In the genomic region with DNA sequence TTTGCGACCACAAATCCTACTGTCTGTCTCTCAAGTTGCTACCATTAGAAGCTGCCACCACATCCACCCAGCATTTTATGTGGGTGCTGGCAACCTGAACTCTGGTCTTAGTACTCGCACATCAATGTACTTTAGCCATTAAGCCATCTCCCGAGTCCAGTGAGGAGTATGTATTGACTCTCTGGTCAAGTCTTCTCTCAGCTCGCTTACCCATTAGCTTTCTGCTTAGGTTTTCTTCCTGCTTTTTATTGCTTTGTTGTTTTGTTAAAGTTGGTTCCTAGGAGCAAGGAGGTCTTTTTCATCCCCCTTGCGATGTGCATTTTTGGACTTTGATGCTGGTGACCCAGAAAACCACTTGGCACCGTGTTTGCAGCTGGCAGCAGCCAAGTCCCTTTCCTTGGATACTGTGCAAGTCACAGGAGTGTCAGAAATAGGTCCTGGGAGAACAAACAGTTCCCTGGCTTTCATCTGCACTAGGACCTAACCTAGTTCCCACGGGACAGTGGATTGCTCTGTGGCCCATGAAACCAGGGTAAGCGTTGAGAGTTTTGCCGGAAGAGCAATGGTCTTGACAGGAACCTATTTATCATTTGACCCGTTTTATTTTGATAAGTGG, we compare ENCODE assay signal across 10 mouse cellular contexts. TPM values are rescaled to one million over a fixed set of nuclear protein-coding genes. Genes with fewer than 3 reads are reported as not detected.
DNase-seq lines count a peak whose midpoint lies in the region; ATAC-seq and TF ChIP-seq lines count a peak whose summit lies in the region.
"Had no signal": no experiment of that assay in that cellular context is flagged by ENCODE, and none has a peak within 500 bp of the region (broad histone marks: within the 10 kb centered on the region; RNA-seq: fewer than 3 reads in every experiment).

No protein-coding gene starts in this region.

- TF ChIP-seq CTCF in kidney, adult 2 months (conservative IDR thresholded peaks at IDR 0.05; ENCODE audit: insufficient read depth, insufficient read length, low read depth, low read length): no peak

- no peaks in the 10 kb centered on the region for H3K27me3 ChIP-seq in kidney, adult 2 months (replicated peaks; ENCODE audit: control insufficient read depth, insufficient read depth, low read length)
- no peaks in the 10 kb centered on the region for H3K27me3 ChIP-seq in kidney, embryonic 16.5 days (ENCODE audit: insufficient read depth, low read length)
- H3K27me3 ChIP-seq in forebrain, embryonic 11.5 days (ENCODE audit: control insufficient read depth, insufficient read depth, low read length): no peaks in the 10 kb centered on the region
- H3K27me3 ChIP-seq in hindbrain, embryonic 11.5 days (ENCODE audit: control insufficient read depth, insufficient read depth, low read length): no peaks in the 10 kb centered on the region
- H3K27me3 ChIP-seq: limb, embryonic 12.5 days; midbrain, embryonic 12.5 days had no signal

- TF ChIP-seq POLR2A in kidney, adult 2 months (IDR thresholded peaks at IDR 0.05; ENCODE audit: low read depth, low read length): no peak

- no peaks in the 10 kb centered on the region for H3K9me3 ChIP-seq in kidney, embryonic 16.5 days (ENCODE audit: low read length)
- H3K9me3 ChIP-seq in forebrain, embryonic 11.5 days (ENCODE audit: control insufficient read depth, low read length): no peaks in the 10 kb centered on the region
- no peaks in the 10 kb centered on the region for H3K9me3 ChIP-seq in hindbrain, embryonic 11.5 days (ENCODE audit: control insufficient read depth, low read length)
- H3K9me3 ChIP-seq: limb, embryonic 12.5 days; midbrain, embryonic 12.5 days had no signal

- H3K4me1 ChIP-seq in kidney, adult 2 months (ENCODE audit: control insufficient read depth, insufficient read depth, low read length): peaks cover 4% of the 10 kb centered on the region; the same call in 1 of the 2 replicates
- H3K4me1 ChIP-seq in kidney, embryonic 16.5 days (ENCODE audit: insufficient read depth, low read length): peaks cover 8% of the 10 kb centered on the region
- H3K4me1 ChIP-seq in forebrain, embryonic 11.5 days (replicated peaks; ENCODE audit: control insufficient read depth, insufficient read depth, low read length): peaks cover 5% of the 10 kb centered on the region; the same call in 1 of the 2 replicates
- H3K4me1 ChIP-seq in hindbrain, embryonic 11.5 days (replicated peaks; ENCODE audit: control insufficient read depth, insufficient read depth, low read length): no peaks in the 10 kb centered on the region
- H3K4me1 ChIP-seq: limb, embryonic 12.5 days had no signal

- peak; percentile 67 for DNase-seq in kidney, adult 2 months
- DNase-seq in kidney, postnatal 10 days: no peak
- DNase-seq in adrenal gland, adult 8-10 months: peak; percentile 3
- DNase-seq in cerebellum, adult 11 months: peak; percentile 17
- no peak for DNase-seq in forebrain, embryonic 11.5 days (ENCODE audit: low spot score)
- DNase-seq in hindbrain, embryonic 11.5 days (ENCODE audit: low spot score): no peak

- no peak overlapping the region for H3K4me2 ChIP-seq in kidney, embryonic 16.5 days (replicated peaks; ENCODE audit: low read depth, low read length)
- H3K4me2 ChIP-seq in forebrain, embryonic 11.5 days (ENCODE audit: low read depth, low read length, severe bottlenecking): no peak overlapping the region
- H3K4me2 ChIP-seq in hindbrain, embryonic 11.5 days (replicated peaks; ENCODE audit: low read depth, low read length): no peak overlapping the region
- H3K4me2 ChIP-seq: limb, embryonic 12.5 days; midbrain, embryonic 12.5 days had no signal

- H3K9ac ChIP-seq in kidney, embryonic 16.5 days (replicated peaks; ENCODE audit: low read length): no peak overlapping the region
- no peak overlapping the region for H3K9ac ChIP-seq in forebrain, embryonic 11.5 days (ENCODE audit: low read length)
- no peak overlapping the region for H3K9ac ChIP-seq in hindbrain, embryonic 11.5 days (ENCODE audit: low read depth, low read length)
- H3K9ac ChIP-seq: limb, embryonic 12.5 days; midbrain, embryonic 12.5 days had no signal

- no peak overlapping the region for H3K4me3 ChIP-seq in kidney, adult 2 months (ENCODE audit: insufficient read depth, low read depth, low read length)
- H3K4me3 ChIP-seq in kidney, embryonic 16.5 days (ENCODE audit: low read length): no peak overlapping the region
- no peak overlapping the region for H3K4me3 ChIP-seq in forebrain, embryonic 11.5 days (ENCODE audit: low read depth, low read length)
- H3K4me3 ChIP-seq in hindbrain, embryonic 11.5 days (ENCODE audit: low read depth, low read length): no peak overlapping the region
- H3K4me3 ChIP-seq: limb, embryonic 12.5 days; midbrain, embryonic 12.5 days had no signal

- H3K27ac ChIP-seq in kidney, adult 2 months (ENCODE audit: insufficient read depth, low read depth, low read length): no peak overlapping the region
- H3K27ac ChIP-seq in kidney, embryonic 16.5 days (ENCODE audit: low read length): no peak overlapping the region
- H3K27ac ChIP-seq in forebrain, embryonic 11.5 days (ENCODE audit: low read depth, low read length): no peak overlapping the region
- no peak overlapping the region for H3K27ac ChIP-seq in hindbrain, embryonic 11.5 days (ENCODE audit: low read depth, low read length)
- H3K27ac ChIP-seq: limb, embryonic 12.5 days; midbrain, embryonic 12.5 days had no signal

- peak; percentile 42; the same call in 1 of the 2 replicates for ATAC-seq in kidney, embryonic 16.5 days (ENCODE audit: low FRiP score, low TSS enrichment)
- no peak for ATAC-seq in forebrain, embryonic 11.5 days (replicated peaks; ENCODE audit: low FRiP score)
- ATAC-seq in hindbrain, embryonic 11.5 days (ENCODE audit: low FRiP score): no peak
- ATAC-seq in inflammation-experienced regulatory T-cells, adult 6 months: no peak

- H3K36me3 ChIP-seq in kidney, adult 2 months (ENCODE audit: control insufficient read depth, insufficient read depth, low read length): no peaks in the 10 kb centered on the region
- H3K36me3 ChIP-seq in kidney, embryonic 16.5 days (ENCODE audit: insufficient read depth, low read length): no peaks in the 10 kb centered on the region
- H3K36me3 ChIP-seq in forebrain, embryonic 11.5 days (ENCODE audit: control insufficient read depth, insufficient read depth, low read length): no peaks in the 10 kb centered on the region
- no peaks in the 10 kb centered on the region for H3K36me3 ChIP-seq in hindbrain, embryonic 11.5 days (ENCODE audit: control insufficient read depth, insufficient read depth, low read length)
- H3K36me3 ChIP-seq: limb, embryonic 12.5 days had no signal

- WGBS in kidney, adult 2 months: 37% methylated on average over 10 of the region's 10 CpGs
- 37% methylated on average over 10 of the region's 10 CpGs for WGBS in kidney, embryonic 16.5 days
- WGBS in forebrain, embryonic 11.5 days: 89% methylated on average over 10 of the region's 10 CpGs
- 83% methylated on average over 10 of the region's 10 CpGs for WGBS in hindbrain, embryonic 11.5 days

RNA-seq across cellular contexts. Expression of a gene that starts 51.9 kb away (rescaled TPM):
- 37.4 and 38.5 TPM in 2 replicates for polyA plus RNA-seq in kidney, adult 2 months (2012; rRNA removed)
- 10 to 100 TPM in 3 of 4 experiments, 1 to 10 TPM in 1; 9.5 to 74.3 (median 43.1) TPM for total RNA-seq in adrenal gland, adult 8-10 months (2022)
- polyA plus RNA-seq in kidney, embryonic 16.5 days (2015; fragmentation: Nextera tagmentation; extraction: Ambion mirVana): 47.9 and 49.1 TPM in 2 replicates
- 5.9 and 6.3 TPM in 2 replicates for polyA plus RNA-seq in forebrain, embryonic 11.5 days (2014; fragmentation: Nextera tagmentation; extraction: Ambion mirVana)
- 6.6 and 6.8 TPM in 2 replicates for polyA plus RNA-seq in hindbrain, embryonic 11.5 days (2014; fragmentation: Nextera tagmentation; extraction: Ambion mirVana)
- 1 to 10 TPM in 1 of 3 experiments, under 1 TPM in 2; 0.16 to 1.1 (median 0.77) TPM for polyA plus RNA-seq in inflammation-experienced regulatory T-cells, adult 6 months (2017; shearing (Covaris generic))

Comparison
In these comparisons a context has a peak if more than half of its experiments do, and no peak if none do; other contexts are left out.
1. DNase-seq: peak in kidney, adult 2 months (single experiment), adrenal gland, adult 8-10 months (single experiment) and cerebellum, adult 11 months (single experiment); none in kidney, postnatal 10 days (single experiment), forebrain, embryonic 11.5 days (single experiment) and hindbrain, embryonic 11.5 days (single experiment).